Mouse (Mus musculus) bone marrow macrophage, adult 2 months (primary cell): ENCODE measurements around the gene Cdk18.

Experiments
- CTCF ChIP-seq: IDR thresholded peaks from 2 replicates; pipeline ENCODE4 v1.5.1; 2012; ENCODE audit warnings: low read depth, mild to moderate bottlenecking, low read length, moderate library complexity
- POLR2A ChIP-seq: IDR thresholded peaks from 2 replicates; pipeline ENCODE4 v1.6.1; 2012; ENCODE audit warnings: mild to moderate bottlenecking, low read depth, low read length, borderline replicate concordance

GRCm38 (mm10) chr1:132093269-132093668, 46.2 kb downstream of the Cdk18 start:
- TF ChIP-seq CTCF, result no peak
- TF ChIP-seq POLR2A, result no peak
